Mouse (Mus musculus): Measurements from ENCODE around the gene Ptprn2. TPM values are rescaled to one million over a fixed set of nuclear protein-coding genes. Genes with fewer than 3 reads are reported as not detected.

Ptprn2 gene
- polyA plus RNA-seq, 1 experiment, result 97.8 TPM

DNA sequence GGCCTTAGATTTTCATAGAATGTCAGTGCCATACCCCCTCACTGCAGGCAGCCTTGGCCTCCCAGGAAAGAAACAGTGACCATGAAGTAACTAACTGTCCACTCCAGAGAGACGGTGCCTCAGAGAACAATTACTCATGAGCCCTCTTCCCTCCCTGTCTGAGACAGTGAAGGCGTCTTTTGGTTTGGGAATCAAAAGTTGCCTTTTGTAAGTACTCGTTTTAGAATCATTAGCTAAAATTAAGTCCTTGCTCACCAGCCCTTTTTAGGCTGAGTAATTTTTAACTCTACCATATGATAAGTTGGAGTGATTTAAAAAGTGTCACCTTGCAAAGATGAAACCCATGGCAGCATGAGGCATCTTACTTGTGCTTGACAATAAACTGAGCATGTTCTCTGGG lies 806.4 kb downstream of the Ptprn2 start:
- TF ChIP-seq POLR2A (IDR thresholded peaks at IDR 0.05; ENCODE audit: borderline replicate concordance, insufficient read depth, low read length), result no peak
- no peak for TF ChIP-seq CTCF (IDR thresholded peaks at IDR 0.05; ENCODE audit: borderline replicate concordance, insufficient read depth, low read depth, low read length)
- no peaks in the 10 kb centered on the region for H3K4me1 ChIP-seq (ENCODE audit: control insufficient read depth, insufficient read depth, low read length)
- DNase-seq, result no peak
- WGBS, result 58% methylated on average over 3 of the region's 3 CpGs
- no peak overlapping the region for H3K27ac ChIP-seq (ENCODE audit: insufficient read depth, low read length)
- H3K27me3 ChIP-seq (ENCODE audit: control insufficient read depth, insufficient read depth, low read length), result no peaks in the 10 kb centered on the region
- H3K4me3 ChIP-seq (replicated peaks; ENCODE audit: insufficient read depth, low read depth, low read length), result no peak overlapping the region

DNA sequence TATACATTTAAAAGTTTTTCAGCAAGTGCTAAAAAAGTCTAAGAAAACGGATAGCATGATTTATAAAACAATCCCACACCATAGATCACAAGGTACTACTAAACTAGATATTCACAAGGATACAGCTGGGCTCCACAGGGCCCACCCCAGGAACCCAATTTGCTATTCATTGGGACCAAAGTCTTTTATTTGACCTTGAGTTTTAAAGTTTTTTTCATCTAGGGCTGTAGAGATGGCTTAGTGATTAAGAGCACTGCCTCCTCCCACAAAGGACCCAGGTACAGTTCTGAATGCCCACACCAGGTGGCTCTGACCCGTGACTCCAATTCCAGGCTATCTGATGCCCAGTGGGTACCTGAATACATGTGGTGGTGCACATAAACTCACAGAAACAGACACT lies 811.3 kb downstream of the Ptprn2 start:
- Histone ChIP-seq H3K4me1 (ENCODE audit: control insufficient read depth, insufficient read depth, low read length) (no peaks in the 10 kb centered on the region), H3K27ac (ENCODE audit: insufficient read depth, low read length) (no peak overlapping the region), H3K4me3 (replicated peaks; ENCODE audit: insufficient read depth, low read depth, low read length) (no peak overlapping the region), H3K27me3 (ENCODE audit: control insufficient read depth, insufficient read depth, low read length) (no peaks in the 10 kb centered on the region)
- 78% methylated on average over 2 of the region's 2 CpGs for WGBS
- TF ChIP-seq POLR2A (IDR thresholded peaks at IDR 0.05; ENCODE audit: borderline replicate concordance, insufficient read depth, low read length) (no peak), CTCF (IDR thresholded peaks at IDR 0.05; ENCODE audit: borderline replicate concordance, insufficient read depth, low read depth, low read length) (no peak)
- no peak for DNase-seq

- no peaks in the 10 kb centered on the region for H3K4me1 ChIP-seq (ENCODE audit: control insufficient read depth, insufficient read depth, low read length)
- DNase-seq, result no peak
- H3K4me3 ChIP-seq (replicated peaks; ENCODE audit: insufficient read depth, low read depth, low read length), result no peak overlapping the region
- TF ChIP-seq POLR2A (IDR thresholded peaks at IDR 0.05; ENCODE audit: borderline replicate concordance, insufficient read depth, low read length) (no peak), CTCF (IDR thresholded peaks at IDR 0.05; ENCODE audit: borderline replicate concordance, insufficient read depth, low read depth, low read length) (no peak)
- no peak overlapping the region for H3K27ac ChIP-seq (ENCODE audit: insufficient read depth, low read length)
- WGBS, result 93% methylated on average over 3 of the region's 3 CpGs
- no peaks in the 10 kb centered on the region for H3K27me3 ChIP-seq (ENCODE audit: control insufficient read depth, insufficient read depth, low read length)
Measured at GRCm38 (mm10) chr12:117299084-117299483, 813.6 kb downstream of the Ptprn2 start.

DNA sequence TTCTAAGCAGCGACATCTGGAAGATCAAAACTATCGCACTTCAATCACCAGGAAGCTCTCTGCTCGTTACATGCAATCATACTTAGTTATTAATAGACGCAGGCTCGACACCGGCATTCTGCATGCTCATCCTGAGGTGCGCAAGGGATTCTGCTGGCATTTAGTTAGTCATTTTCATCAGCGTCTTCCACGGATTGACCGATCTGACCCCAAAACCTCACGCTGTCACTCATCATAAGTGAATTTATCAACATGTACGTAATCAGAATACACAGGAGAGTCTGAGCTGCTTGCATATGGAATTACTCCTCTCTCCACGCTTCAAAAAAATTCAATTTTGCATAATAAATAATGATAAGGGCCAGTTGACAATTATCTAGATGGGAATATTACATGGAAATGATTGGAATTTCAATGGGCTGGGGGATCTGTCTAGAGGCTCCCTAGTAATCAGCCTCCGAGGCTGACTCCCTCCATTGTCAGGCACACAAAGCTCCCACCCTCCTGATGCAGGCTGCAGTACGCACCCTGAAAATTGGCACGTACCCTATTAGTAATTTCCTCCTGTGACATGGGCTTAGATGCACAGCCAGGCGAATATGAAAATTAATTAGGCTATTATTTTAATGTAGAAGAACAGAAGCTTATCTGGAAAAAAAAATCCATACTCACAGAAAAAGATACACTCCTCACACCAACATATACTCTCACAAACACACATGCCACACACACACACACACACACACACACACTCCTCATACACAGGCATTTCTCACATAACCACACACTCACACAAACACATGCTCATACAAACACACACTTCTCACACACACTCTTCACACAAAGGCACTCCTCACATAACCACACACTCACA lies 819.5 kb downstream of the Ptprn2 start:
- 74% methylated on average over 17 of the region's 17 CpGs for WGBS
- H3K4me1 ChIP-seq (ENCODE audit: control insufficient read depth, insufficient read depth, low read length), result no peaks in the 10 kb centered on the region
- no peak for DNase-seq
- no peak overlapping the region for H3K27ac ChIP-seq (ENCODE audit: insufficient read depth, low read length)
- H3K27me3 ChIP-seq (ENCODE audit: control insufficient read depth, insufficient read depth, low read length), result no peaks in the 10 kb centered on the region
- no peak for TF ChIP-seq CTCF (IDR thresholded peaks at IDR 0.05; ENCODE audit: borderline replicate concordance, insufficient read depth, low read depth, low read length)
- no peak for TF ChIP-seq POLR2A (IDR thresholded peaks at IDR 0.05; ENCODE audit: borderline replicate concordance, insufficient read depth, low read length)
- H3K4me3 ChIP-seq (replicated peaks; ENCODE audit: insufficient read depth, low read depth, low read length), result no peak overlapping the region

DNA sequence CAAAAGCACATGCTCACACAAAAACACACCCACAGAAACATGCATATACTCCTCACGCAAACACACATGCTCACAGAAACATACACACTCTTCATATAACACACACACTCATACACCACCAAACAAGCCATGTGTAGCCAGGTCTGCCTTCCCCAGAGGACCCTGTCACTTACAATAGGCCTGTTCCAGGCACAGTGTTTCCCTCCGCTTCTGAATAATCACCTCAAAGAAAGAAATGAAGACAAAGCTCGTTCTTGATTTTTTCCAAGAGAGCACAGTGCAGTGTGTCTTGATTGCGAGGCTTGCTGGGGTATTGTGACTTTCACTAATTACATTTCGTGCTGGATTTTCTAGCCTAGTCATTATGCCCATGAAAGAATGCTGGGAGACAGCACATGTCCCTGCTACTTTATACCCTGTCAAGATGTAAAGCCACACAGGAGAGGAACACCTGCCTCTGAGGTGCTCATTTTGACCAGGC lies 820.1 kb downstream of the Ptprn2 start:
- no peak overlapping the region for H3K4me3 ChIP-seq (replicated peaks; ENCODE audit: insufficient read depth, low read depth, low read length)
- no peak for DNase-seq
- H3K4me1 ChIP-seq (ENCODE audit: control insufficient read depth, insufficient read depth, low read length), result no peaks in the 10 kb centered on the region
- 76% methylated on average over 5 of the region's 5 CpGs for WGBS
- no peaks in the 10 kb centered on the region for H3K27me3 ChIP-seq (ENCODE audit: control insufficient read depth, insufficient read depth, low read length)
- H3K27ac ChIP-seq (ENCODE audit: insufficient read depth, low read length), result no peak overlapping the region
- no peak for TF ChIP-seq CTCF (IDR thresholded peaks at IDR 0.05; ENCODE audit: borderline replicate concordance, insufficient read depth, low read depth, low read length)
- no peak for TF ChIP-seq POLR2A (IDR thresholded peaks at IDR 0.05; ENCODE audit: borderline replicate concordance, insufficient read depth, low read length)

DNA sequence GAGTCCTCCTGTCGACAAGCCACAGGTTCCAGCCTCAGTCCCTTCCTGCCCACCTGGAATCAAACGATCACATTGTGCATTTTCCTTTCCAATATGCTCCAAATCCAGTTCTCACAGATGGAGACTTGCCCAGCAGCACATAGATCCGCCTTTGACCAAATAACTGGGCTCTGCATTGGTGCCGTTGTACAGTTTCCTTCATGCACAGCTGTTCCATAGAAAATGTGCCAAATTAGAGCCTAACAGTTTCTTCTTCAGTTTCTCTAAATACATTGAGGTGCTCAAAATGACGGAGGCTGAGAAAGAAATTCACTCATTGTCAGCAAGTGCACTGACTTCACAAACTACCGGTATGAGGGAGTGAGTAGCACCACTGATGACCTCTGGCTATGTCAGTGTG lies 826.6 kb downstream of the Ptprn2 start:
- 41% methylated on average over 6 of the region's 6 CpGs for WGBS
- Histone ChIP-seq H3K27ac (ENCODE audit: insufficient read depth, low read length) (no peak overlapping the region), H3K27me3 (ENCODE audit: control insufficient read depth, insufficient read depth, low read length) (no peaks in the 10 kb centered on the region), H3K4me3 (replicated peaks; ENCODE audit: insufficient read depth, low read depth, low read length) (no peak overlapping the region), H3K4me1 (ENCODE audit: control insufficient read depth, insufficient read depth, low read length) (no peaks in the 10 kb centered on the region)
- no peak for TF ChIP-seq CTCF (IDR thresholded peaks at IDR 0.05; ENCODE audit: borderline replicate concordance, insufficient read depth, low read depth, low read length)
- no peak for TF ChIP-seq POLR2A (IDR thresholded peaks at IDR 0.05; ENCODE audit: borderline replicate concordance, insufficient read depth, low read length)
- no peak for DNase-seq

DNA sequence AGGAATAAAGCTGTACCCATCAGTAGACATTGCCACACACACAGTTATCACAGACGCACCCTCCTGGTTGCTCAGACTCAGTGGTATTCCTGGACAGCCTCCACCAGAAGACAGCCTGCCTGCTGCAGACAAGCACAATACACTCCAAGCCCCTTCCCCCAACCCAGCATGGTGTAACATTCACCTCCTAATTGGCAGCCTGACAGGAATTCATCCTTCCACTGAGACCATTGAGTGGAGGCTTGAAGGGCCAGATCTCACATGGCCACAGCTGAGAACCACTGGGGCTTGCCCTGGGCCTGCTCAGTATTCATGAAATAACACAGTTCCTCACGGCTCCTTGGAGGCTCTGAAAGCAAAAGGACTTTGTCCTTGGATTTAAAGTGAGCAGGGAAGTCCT lies 829.5 kb downstream of the Ptprn2 start:
- DNase-seq, result no peak
- WGBS, result 54% methylated on average over 2 of the region's 2 CpGs
- no peaks in the 10 kb centered on the region for H3K4me1 ChIP-seq (ENCODE audit: control insufficient read depth, insufficient read depth, low read length)
- no peak overlapping the region for H3K4me3 ChIP-seq (replicated peaks; ENCODE audit: insufficient read depth, low read depth, low read length)
- no peak overlapping the region for H3K27ac ChIP-seq (ENCODE audit: insufficient read depth, low read length)
- no peaks in the 10 kb centered on the region for H3K27me3 ChIP-seq (ENCODE audit: control insufficient read depth, insufficient read depth, low read length)
- no peak for TF ChIP-seq CTCF (IDR thresholded peaks at IDR 0.05; ENCODE audit: borderline replicate concordance, insufficient read depth, low read depth, low read length)

GRCm38 (mm10) chr12:117315661-117316060 lies 830.1 kb downstream of the Ptprn2 start:
- no peak overlapping the region for H3K4me3 ChIP-seq (replicated peaks; ENCODE audit: insufficient read depth, low read depth, low read length)
- no peak overlapping the region for H3K27ac ChIP-seq (ENCODE audit: insufficient read depth, low read length)
- WGBS, result 73% methylated on average over 3 of the region's 3 CpGs
- H3K27me3 ChIP-seq (ENCODE audit: control insufficient read depth, insufficient read depth, low read length), result no peaks in the 10 kb centered on the region
- no peak for TF ChIP-seq POLR2A (IDR thresholded peaks at IDR 0.05; ENCODE audit: borderline replicate concordance, insufficient read depth, low read length)
- H3K4me1 ChIP-seq (ENCODE audit: control insufficient read depth, insufficient read depth, low read length), result no peaks in the 10 kb centered on the region
- DNase-seq, result no peak
